Mouse (Mus musculus) kidney, embryonic 15.5 days (tissue): ENCODE data around the gene Gm49355. TPM values are rescaled to one million over a fixed set of nuclear protein-coding genes. Genes with fewer than 3 reads are reported as not detected.

ENCODE experiments used
- ATAC-seq: fragments of 200-750 bp; cut with Nextera tagmentation; replicated peaks from 2 replicates; pipeline ENCODE4 v1.8.0; 2017; ENCODE audit warnings: moderate TSS enrichment; ENCODE audit not compliant: low FRiP score
- H3K27ac ChIP-seq: fragments of 300-500 bp; sonication (generic); 2 replicates; pipeline ENCODE4 v1.5.1; 2015; ENCODE audit warnings: mild to moderate bottlenecking, inconsistent platforms
- H3K27me3 ChIP-seq: fragments of 300-500 bp; sonication (generic); 2 replicates; pipeline ENCODE4 v1.6.1; 2015; ENCODE audit warnings: inconsistent platforms
- H3K36me3 ChIP-seq: fragments of 300-500 bp; sonication (generic); 2 replicates; pipeline ENCODE4 v1.6.1; 2015; ENCODE audit warnings: inconsistent platforms
- H3K4me1 ChIP-seq: fragments of 300-500 bp; sonication (generic); 2 replicates; pipeline ENCODE4 v1.6.1; 2015; ENCODE audit warnings: inconsistent platforms
- H3K4me2 ChIP-seq: fragments of 300-500 bp; sonication (generic); 2 replicates; pipeline ENCODE4 v1.6.1; 2015; ENCODE audit warnings: moderate library complexity, mild to moderate bottlenecking, inconsistent platforms
- H3K4me3 ChIP-seq: fragments of 300-500 bp; sonication (generic); replicated peaks from 2 replicates; pipeline ENCODE4 v1.5.1; 2015; ENCODE audit warnings: mild to moderate bottlenecking, inconsistent platforms
- H3K9ac ChIP-seq: fragments of 300-500 bp; sonication (generic); 2 replicates; pipeline ENCODE4 v1.6.1; 2015; ENCODE audit warnings: mild to moderate bottlenecking, inconsistent platforms
- H3K9me3 ChIP-seq: fragments of 300-500 bp; sonication (generic); replicated peaks from 2 replicates; pipeline ENCODE4 v1.6.1; 2016; ENCODE audit warnings: inconsistent platforms
- WGBS: fragments of 180-500 bp; shearing (Covaris S2); methylation state at CpG from one replicate; pipeline ENCODE4 v1.1.7; 2015; ENCODE audit warnings: mixed read lengths; 5-methylcytosine and 5-hydroxymethylcytosine counted together
- polyA plus RNA-seq: library from polyadenylated mRNA; unstranded; fragments of >200 nt; fragmentation: Nextera tagmentation; extraction: Ambion mirVana; gene quantifications from 2 replicates; pipeline ENCODE4 v1.2.1, GENCODE M21; 2015

Gene Gm49355
- polyA plus RNA-seq, 1 experiment from 2014 or later = 0.18 TPM

DNA sequence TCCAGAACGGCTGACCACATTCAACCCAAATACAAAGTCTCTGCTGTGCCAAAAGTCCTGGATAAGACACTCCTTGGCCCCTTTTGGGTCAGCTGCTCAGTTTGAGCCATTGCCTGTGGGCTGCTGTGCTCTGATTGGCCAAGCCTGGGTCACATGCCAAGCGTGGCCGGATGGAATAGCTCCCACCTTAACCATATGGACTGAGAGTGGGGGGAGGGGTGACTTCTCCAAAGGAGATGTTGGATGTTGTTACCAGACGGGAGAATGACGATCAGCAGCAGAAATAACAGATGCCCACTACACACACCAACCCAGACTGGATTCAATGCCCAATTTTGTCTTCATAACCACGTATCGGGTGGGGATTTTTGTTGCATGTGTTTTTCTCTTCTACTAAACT, 51.1 kb downstream of the Gm49355 start:
- H3K27me3 ChIP-seq = peaks cover 64% of the 10 kb centered on the region
- ATAC-seq = no peak
- H3K36me3 ChIP-seq = no peaks in the 10 kb centered on the region
- H3K27ac ChIP-seq = no peak overlapping the region
- no peaks in the 10 kb centered on the region for H3K4me1 ChIP-seq
- WGBS = 41% methylated on average over 7 of the region's 7 CpGs
- no peak overlapping the region for H3K4me3 ChIP-seq
- H3K4me2 ChIP-seq = no peak overlapping the region
- H3K9me3 ChIP-seq = no peaks in the 10 kb centered on the region
- no peak overlapping the region for H3K9ac ChIP-seq

DNA sequence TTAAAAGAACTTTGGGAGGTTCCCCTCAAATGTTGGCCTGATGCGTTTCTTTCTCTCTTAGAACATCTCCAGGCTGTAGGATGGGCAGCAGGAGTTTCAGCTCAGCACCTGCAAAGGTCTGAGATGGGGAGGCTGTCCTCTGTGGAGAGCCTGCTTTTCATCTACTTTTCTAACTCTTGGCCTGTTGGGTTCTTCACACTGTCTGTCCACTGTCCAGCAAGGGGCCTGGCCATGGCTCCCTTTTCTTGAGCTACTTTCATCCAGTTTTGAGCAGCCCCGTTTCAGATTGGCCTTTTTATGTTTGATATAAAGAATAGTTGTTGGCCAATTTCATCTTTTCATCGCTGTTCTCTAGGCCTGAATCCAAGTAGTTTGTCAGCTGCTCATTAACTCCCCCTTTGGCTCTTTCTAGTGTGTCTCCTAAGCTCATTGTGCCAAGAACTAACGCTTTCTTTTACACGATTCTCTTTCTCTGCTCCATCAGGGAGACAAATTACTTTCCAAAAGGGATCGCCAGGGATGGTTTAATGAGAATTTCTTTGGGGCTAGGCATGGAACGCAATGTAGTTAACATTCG, 53.7 kb downstream of the Gm49355 start:
- ATAC-seq = no peak
- no peak overlapping the region for H3K4me2 ChIP-seq

DNA sequence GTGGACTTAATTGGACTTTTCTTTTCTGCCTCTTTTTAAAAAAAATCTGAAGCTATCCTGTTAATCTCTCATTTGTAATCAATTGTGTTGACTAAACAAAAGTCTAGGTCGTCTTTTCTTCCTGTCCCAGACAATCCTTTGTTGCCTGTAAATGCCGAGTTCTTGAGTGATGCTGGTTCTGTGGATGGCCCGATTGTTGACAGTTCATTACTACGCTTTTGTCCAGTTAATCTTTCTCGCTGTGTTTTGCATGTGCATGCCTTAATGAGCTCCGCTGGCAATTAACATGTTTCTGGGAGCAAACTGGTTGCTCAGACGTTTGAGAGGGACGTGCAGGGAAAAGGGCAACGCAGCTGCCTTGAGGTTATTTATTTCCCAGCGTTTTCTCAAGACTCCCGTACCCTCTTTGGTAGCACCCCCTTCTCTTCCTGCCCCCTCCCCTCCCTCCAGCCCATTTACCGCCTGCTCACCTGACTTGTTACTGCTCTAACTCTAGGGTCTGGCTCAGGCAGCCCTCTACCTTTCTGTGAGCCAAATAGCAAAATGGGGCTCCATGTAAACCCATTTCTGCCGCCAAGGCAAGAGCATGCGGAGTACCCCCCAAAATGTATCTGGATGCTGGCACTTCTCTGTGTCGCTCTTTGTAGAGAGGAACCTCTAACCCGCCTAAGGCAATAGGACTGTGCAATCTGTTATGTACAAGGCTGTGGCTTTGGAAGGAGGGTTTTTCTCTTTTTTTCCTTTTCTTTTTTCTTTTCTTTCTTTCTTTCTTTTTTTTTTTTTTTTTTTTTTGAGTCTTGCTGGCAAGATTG, 54.4 kb downstream of the Gm49355 start:
- Histone ChIP-seq H3K4me3 (no peak overlapping the region), H3K9me3 (no peaks in the 10 kb centered on the region), H3K4me2 (no peak overlapping the region), H3K9ac (no peak overlapping the region), H3K36me3 (no peaks in the 10 kb centered on the region), H3K27me3 (peaks cover 97% of the 10 kb centered on the region), H3K4me1 (peaks cover 10% of the 10 kb centered on the region; the same call in 1 of the 2 replicates), H3K27ac (no peak overlapping the region)
- 2% methylated on average over 16 of the region's 16 CpGs for WGBS
- ATAC-seq = no peak

More for the DNA sequence above, 53.7 kb downstream of the Gm49355 start:
- Histone ChIP-seq H3K27me3 (peaks cover 90% of the 10 kb centered on the region), H3K9ac (no peak overlapping the region), H3K9me3 (no peaks in the 10 kb centered on the region), H3K4me1 (peaks cover 7% of the 10 kb centered on the region; the same call in 1 of the 2 replicates), H3K4me3 (no peak overlapping the region), H3K27ac (no peak overlapping the region), H3K36me3 (no peaks in the 10 kb centered on the region)
- 6% methylated on average over 8 of the region's 8 CpGs for WGBS

DNA sequence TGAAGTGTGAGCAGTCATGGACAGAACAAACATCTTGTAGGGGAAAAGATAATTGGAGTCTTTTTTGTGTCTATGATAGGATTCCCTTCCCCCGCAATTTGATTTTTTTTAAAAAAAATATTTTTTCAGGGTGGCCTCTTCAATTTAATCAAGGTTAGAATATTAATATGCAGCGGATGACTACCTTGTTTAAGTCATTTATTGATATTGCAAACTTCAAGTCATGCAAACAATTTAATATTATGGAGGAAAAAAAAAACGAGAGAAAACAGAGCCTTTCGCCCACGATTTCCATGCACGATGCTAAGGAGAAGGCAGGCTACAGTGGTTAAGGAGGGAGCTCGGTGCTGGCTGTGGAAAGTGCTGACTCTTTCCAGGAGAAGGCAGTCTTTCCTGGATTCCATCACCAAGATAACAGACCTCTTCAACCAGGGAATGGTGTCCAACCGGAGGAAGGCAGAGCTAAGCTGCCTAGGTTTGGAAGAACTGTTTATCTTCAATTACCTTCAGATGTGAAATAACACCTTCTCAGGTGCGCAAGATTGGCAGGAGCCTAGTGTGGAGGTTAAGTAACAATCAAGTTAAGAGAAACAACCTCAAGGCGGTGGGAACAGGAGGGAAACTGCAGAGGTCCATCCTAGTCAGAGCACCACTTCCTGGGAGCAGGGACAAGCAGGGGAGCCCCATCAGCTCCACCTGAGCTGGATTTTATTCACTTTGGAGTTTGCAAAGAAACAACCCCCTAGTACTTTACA, 55.2 kb downstream of the Gm49355 start:
- Histone ChIP-seq H3K9me3 (no peaks in the 10 kb centered on the region), H3K36me3 (no peaks in the 10 kb centered on the region), H3K27ac (no peak overlapping the region), H3K4me2 (no peak overlapping the region), H3K4me3 (no peak overlapping the region), H3K27me3 (peaks cover 99% of the 10 kb centered on the region), H3K4me1 (peaks cover 10% of the 10 kb centered on the region; the same call in 1 of the 2 replicates), H3K9ac (no peak overlapping the region)
- 2% methylated on average over 10 of the region's 10 CpGs for WGBS
- ATAC-seq = no peak

DNA sequence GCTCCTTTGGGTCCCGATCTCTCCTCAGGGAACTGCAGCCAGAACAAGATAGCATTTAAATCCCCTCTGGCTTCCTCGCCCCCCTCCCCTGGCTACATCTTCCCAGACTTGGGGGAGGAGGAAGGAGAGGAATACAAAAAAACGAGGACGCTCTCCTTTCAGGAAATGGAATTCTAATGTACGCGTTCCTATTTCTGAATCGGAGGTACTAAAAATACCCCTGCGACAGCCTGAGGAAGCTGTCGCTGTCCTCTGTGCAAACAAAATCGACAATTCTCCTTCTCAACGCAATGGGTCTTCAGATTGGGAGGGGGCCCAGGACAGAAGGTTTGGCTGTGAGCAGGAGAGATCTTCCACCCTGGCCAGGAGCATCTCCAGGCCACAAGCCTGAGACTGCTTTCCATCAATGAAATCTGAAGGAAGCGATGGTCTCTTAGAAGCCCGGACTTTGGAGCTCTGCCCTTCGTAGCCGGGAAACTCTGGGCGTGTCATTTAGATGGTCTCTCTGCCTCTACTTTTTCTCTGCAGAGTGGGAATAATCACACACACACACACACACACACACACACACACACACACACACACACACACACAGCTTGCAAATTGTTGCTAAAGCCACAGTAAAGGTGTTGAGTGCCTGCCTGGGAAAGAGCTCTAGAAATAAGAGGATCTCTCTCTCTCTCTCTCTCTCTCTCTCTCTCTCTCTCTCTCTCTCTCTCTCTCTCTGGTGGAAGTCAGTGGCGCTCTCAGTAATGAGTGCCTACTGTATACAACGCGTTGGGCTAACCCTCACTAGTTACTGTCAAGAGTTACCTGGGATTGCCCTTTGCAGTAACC, 56.7 kb downstream of the Gm49355 start:
- Histone ChIP-seq H3K27me3 (peaks cover 99% of the 10 kb centered on the region), H3K4me1 (peaks cover 23% of the 10 kb centered on the region), H3K4me2 (no peak overlapping the region), H3K9ac (no peak overlapping the region), H3K4me3 (peak overlapping the region; percentile 19; the same call in 1 of the 2 replicates), H3K27ac (no peak overlapping the region), H3K9me3 (no peaks in the 10 kb centered on the region), H3K36me3 (no peaks in the 10 kb centered on the region)
- WGBS = under 1% methylated on average over 19 of the region's 19 CpGs
- ATAC-seq = no peak

DNA sequence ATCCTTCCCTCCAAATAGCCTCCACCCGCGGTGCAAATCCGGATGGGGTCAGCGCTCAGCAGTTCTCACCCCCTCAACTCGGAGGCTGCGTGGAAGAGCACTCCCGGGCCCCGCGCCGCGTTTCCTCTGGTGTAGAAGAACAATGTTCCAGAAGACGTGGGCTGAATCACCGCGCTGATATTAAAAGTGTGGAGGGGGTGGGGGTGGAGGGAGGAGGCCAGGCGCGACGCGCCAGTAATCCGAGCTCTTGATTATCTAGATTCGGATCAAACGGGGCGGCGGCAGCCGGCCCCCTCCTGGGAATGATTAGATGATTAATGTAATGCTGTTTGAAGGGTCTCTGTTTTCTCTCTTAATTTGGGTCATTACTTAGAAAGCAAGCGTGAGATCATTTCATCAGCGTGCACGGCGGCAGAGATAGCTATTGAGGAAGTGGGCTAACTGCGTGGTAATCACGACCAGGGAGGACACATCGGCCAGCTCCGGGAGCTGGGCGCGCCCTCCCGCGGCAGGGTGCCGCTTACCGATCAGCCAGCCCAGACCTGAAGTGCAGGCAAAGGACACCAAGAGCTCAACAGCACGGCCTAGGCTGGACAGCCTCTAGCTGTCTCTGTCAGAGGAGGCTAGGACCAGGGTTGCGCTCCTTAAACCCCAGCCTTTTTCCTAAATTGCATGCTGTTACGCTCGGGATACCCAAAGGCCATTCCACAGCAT, 57.5 kb downstream of the Gm49355 start:
- H3K4me2 ChIP-seq = peak overlapping the region; percentile 42
- no peaks in the 10 kb centered on the region for H3K36me3 ChIP-seq
- no peak for ATAC-seq
- H3K9ac ChIP-seq = no peak overlapping the region
- H3K9me3 ChIP-seq = no peaks in the 10 kb centered on the region
- peaks cover 99% of the 10 kb centered on the region for H3K27me3 ChIP-seq
- H3K4me3 ChIP-seq = peak overlapping the region; percentile 19
- H3K4me1 ChIP-seq = peaks cover 31% of the 10 kb centered on the region
- WGBS = under 1% methylated on average over 42 of the region's 42 CpGs
- H3K27ac ChIP-seq = no peak overlapping the region

DNA sequence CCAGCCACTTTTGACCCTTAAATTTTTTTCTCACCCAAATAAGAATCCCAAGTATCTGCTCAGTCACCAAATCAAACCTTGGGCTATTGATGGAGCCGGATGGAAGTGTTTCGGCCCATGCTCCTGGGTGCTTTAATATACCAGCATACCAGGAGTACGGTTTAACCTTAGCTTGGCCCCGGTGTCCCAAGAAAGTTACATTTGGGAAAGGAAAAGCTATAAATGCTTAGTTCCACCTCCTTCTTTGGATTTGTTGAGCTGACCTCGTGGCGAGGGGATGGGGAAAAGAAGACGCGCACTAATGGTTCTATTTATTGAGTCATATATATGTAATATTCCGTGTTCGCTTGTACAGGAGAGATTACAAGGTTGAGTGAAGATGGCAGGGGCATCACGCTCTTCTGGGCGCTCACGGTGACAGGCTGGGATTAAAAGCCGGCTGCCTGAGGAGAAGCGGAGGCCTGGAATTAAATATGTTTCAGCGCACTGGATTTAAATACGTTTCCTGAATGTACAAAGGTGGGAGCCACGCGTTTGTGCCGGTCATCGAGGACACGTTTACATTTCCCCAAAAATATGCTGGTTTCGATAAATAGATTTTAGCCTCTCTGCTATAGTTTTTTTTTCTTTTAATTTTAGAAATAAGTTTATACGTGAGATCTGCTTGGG, 58.1 kb downstream of the Gm49355 start:
- Histone ChIP-seq H3K9me3 (no peaks in the 10 kb centered on the region), H3K9ac (no peak overlapping the region), H3K4me3 (no peak overlapping the region), H3K36me3 (no peaks in the 10 kb centered on the region), H3K4me2 (no peak overlapping the region), H3K27ac (no peak overlapping the region), H3K4me1 (peaks cover 34% of the 10 kb centered on the region), H3K27me3 (peaks cover 99% of the 10 kb centered on the region)
- WGBS = 3% methylated on average over 24 of the region's 24 CpGs
- ATAC-seq = no peak

DNA sequence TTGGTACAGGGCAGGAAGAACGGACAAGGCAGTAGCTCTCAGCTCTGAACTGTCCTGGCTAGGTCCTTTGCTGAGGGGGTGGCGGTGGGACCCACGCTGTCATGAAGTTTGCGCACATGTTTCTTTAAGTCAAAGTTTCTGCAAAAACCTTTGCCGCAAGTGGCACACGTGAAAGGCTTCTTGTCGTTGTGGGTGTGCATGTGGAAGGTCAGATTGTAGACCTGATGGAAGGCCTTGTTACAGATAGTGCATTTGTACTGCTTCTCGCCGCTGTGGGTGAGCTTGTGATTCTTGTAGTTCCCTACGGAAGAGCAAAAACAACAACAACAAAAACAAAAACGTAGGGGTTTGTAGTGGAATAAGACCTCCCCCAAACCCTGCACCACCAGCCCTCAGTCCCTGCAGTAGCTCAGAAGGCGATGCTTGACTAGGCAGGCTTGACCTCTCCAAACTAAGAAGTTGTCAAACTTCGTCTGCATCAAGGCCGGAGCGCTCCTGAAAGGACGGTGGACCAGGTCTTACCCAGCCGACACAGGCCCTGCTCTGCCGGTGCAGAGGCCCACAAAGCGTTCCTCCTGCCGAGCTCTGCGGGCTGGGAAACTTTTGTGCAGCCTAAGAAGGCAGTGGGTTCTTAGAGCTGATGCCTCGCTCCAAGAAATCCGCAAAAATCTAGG, 58.8 kb downstream of the Gm49355 start:
- no peak overlapping the region for H3K9ac ChIP-seq
- H3K4me2 ChIP-seq = no peak overlapping the region
- peaks cover 34% of the 10 kb centered on the region for H3K4me1 ChIP-seq
- WGBS = 2% methylated on average over 23 of the region's 23 CpGs
- H3K27me3 ChIP-seq = peaks cover 99% of the 10 kb centered on the region
- ATAC-seq = no peak
- H3K36me3 ChIP-seq = no peaks in the 10 kb centered on the region
- no peak overlapping the region for H3K4me3 ChIP-seq
- H3K9me3 ChIP-seq = no peaks in the 10 kb centered on the region
- no peak overlapping the region for H3K27ac ChIP-seq

GRCm38 (mm10) chr14:12343451-12343941, 59.7 kb downstream of the Gm49355 start:
- 2% methylated on average over 20 of the region's 20 CpGs for WGBS
- ATAC-seq = no peak
- Histone ChIP-seq H3K27ac (no peak overlapping the region), H3K4me2 (no peak overlapping the region), H3K36me3 (no peaks in the 10 kb centered on the region), H3K9me3 (no peaks in the 10 kb centered on the region), H3K27me3 (peaks cover 99% of the 10 kb centered on the region), H3K9ac (no peak overlapping the region), H3K4me1 (peaks cover 34% of the 10 kb centered on the region), H3K4me3 (no peak overlapping the region)

GRCm38 (mm10) chr14:12344061-12344745, 60.4 kb downstream of the Gm49355 start:
- no peak; the same call in 1 of the 2 replicates for ATAC-seq

More at GRCm38 (mm10) chr14:12344061-12344745, 60.4 kb downstream of the Gm49355 start:
- no peaks in the 10 kb centered on the region for H3K9me3 ChIP-seq
- H3K4me1 ChIP-seq = peaks cover 34% of the 10 kb centered on the region
- H3K36me3 ChIP-seq = no peaks in the 10 kb centered on the region
- peaks cover 100% of the 10 kb centered on the region for H3K27me3 ChIP-seq
- no peak overlapping the region for H3K9ac ChIP-seq
- H3K4me2 ChIP-seq = peak overlapping the region; percentile 47
- WGBS = 3% methylated on average over 24 of the region's 24 CpGs
- peak overlapping the region; percentile 20 for H3K4me3 ChIP-seq
- H3K27ac ChIP-seq = no peak overlapping the region
